Mouse (Mus musculus) right cerebral cortex, postnatal 25 days (tissue): ENCODE measurements around the gene D430042O09Rik.

ENCODE experiments used
- DNase-seq: peaks from one replicate; pipeline ENCODE4 v3.0.0; 2022

Gene D430042O09Rik

GRCm38 (mm10) chr7:125878040-125878439, 170.4 kb downstream of the D430042O09Rik start:
- DNase-seq = no peak

GRCm38 (mm10) chr7:125883232-125883631, 175.5 kb downstream of the D430042O09Rik start:
- no peak for DNase-seq

- no peak for DNase-seq
Measured at GRCm38 (mm10) chr7:125886116-125886680, 178.5 kb downstream of the D430042O09Rik start.

DNA sequence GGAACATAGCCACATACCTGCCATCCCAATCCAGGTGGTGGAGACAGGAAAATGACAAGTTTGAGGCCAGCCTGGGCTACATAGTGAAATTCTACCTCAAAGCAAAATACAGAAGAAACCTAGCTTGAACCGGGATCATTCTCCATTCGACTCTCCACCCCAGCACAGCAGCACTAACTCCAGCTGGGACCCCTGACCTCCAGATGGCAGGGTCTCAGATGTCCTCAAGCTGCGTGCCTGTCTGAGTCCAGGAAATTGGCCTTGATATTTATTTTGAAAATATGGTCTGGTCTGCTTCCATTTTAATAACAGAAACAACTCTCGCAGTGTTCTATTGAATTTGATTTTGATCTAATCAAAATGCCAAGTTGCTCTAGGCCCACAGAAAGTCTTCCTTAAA, 179.4 kb downstream of the D430042O09Rik start:
- no peak for DNase-seq

DNA sequence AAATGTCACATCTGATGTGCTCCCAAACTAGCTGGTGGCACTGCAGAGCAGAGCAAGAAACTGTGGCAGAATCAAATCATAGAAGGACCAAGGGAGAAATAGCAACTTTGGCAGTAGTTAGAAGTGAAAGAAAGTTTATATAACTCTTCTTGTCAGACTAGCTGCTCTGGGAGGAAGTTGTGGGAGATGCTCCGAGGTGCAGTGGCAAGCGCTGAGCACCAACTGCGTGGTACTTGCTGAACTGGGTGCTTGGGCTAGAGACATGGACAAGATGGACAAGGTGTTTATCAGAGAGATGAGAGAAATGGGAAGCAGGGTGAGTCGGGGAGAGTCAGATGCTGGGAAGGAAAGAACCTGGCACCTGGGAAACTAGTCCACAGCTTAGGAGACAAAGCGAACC, 180.1 kb downstream of the D430042O09Rik start:
- DNase-seq = no peak

DNA sequence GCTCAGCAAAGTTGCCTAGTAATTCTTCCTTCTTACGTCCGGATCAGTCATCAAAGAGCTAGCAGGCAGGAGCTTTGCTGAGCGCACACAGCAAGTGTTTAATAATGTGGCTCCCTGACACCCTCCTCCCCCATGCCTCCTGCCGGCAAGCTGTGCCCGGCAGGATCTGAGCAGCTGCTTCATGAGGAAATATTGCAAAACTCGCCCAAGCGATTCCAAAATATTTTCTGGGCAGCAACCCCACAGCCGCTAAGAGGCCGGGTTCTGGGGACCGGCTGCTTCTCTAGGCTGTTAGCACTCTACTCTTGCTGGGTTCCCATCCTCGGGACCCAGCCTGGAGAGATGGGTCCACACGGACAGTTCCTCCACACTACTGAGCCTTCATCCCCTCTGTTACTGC, 180.7 kb downstream of the D430042O09Rik start:
- peak; percentile 75 for DNase-seq

DNA sequence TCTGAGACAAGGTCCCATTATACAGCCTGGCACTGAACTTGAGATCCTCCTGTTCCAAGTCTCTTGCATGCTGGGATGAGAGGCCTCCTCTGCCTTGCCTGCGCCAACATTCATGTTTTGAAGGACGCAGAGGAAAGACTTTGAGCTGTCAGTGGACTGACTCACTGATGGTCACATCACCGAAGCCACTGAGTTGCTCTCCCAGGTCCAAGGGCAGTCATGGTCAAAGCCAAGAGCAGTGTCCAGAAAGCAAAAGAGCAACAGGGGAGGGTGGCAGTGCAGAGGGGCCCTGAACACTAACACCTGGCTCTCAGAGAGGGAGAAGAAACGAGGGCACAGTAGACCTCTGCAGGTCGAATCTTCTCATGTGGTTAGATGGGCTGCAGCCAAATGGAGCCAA, 185.9 kb downstream of the D430042O09Rik start:
- no peak for DNase-seq

- DNase-seq = no peak
Measured at GRCm38 (mm10) chr7:125897059-125897458, 189.4 kb downstream of the D430042O09Rik start.

- DNase-seq = peak; percentile 80
Measured at GRCm38 (mm10) chr7:125899036-125899435, 191.3 kb downstream of the D430042O09Rik start.

- DNase-seq = no peak
Measured at GRCm38 (mm10) chr7:125899916-125900315, 192.2 kb downstream of the D430042O09Rik start.

GRCm38 (mm10) chr7:125900386-125901161, 192.9 kb downstream of the D430042O09Rik start:
- DNase-seq = no peak

GRCm38 (mm10) chr7:125920801-125921200, 213.1 kb downstream of the D430042O09Rik start:
- DNase-seq = no peak

- no peak for DNase-seq
Measured at GRCm38 (mm10) chr7:125924044-125924443, 216.4 kb downstream of the D430042O09Rik start.
